Mouse (Mus musculus): ENCODE results near the gene Eef1akmt4.

DNA sequence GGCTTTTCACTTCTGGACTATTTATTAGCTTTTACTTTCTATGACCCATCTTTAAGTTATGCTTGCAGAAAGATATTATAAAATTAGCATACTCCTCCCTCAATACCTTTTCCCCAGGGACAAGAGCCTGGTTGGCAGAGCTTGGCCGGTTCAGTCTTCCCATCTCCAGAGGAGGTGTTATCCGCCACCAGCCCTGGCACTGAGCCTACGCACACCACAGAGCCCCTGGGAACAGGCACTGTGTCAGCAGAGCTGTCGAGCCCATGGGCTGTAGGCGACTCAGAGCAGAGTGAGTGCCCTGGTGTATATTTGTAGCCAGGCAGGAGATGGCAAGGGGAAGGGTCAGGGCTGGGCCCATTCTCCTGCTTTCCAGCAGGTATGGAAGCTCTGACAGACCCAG, 10.9 kb upstream of the Eef1akmt4 start:
- TF ChIP-seq CTCF (IDR thresholded peaks at IDR 0.05; ENCODE audit: control insufficient read depth, insufficient read depth, insufficient replicate concordance, low read depth, low read length) (no peak), POLR2A (IDR thresholded peaks at IDR 0.05; ENCODE audit: control insufficient read depth, low read depth, low read length) (no peak)

Data from testis, adult 2 months (tissue).